Mouse (Mus musculus) kidney, embryonic 14.5 days (tissue): ENCODE data around the gene Lrrc34. TPM values are rescaled to one million over a fixed set of nuclear protein-coding genes. Genes with fewer than 3 reads are reported as not detected.

ENCODE experiments used
- ATAC-seq: fragments of 200-750 bp; cut with Nextera tagmentation; 2 replicates; pipeline ENCODE4 v1.8.0; 2017; ENCODE audit warnings: moderate number of reproducible peaks, mild to moderate bottlenecking, moderate TSS enrichment, moderate library complexity; ENCODE audit not compliant: low FRiP score, low TSS enrichment
- H3K27ac ChIP-seq: fragments of 300-500 bp; sonication (generic); 2 replicates; pipeline ENCODE4 v1.5.1; 2014; ENCODE audit warnings: low read depth, mild to moderate bottlenecking, low read length, moderate library complexity, mixed read lengths
- H3K27me3 ChIP-seq: fragments of 300-500 bp; sonication (generic); 2 replicates; pipeline ENCODE4 v1.6.1; 2014; ENCODE audit warnings: mild to moderate bottlenecking, low read length; ENCODE audit not compliant: control insufficient read depth, insufficient read depth
- H3K36me3 ChIP-seq: fragments of 300-500 bp; sonication (generic); 2 replicates; pipeline ENCODE4 v1.6.1; 2014; ENCODE audit warnings: low read length, mixed read lengths; ENCODE audit not compliant: control insufficient read depth, insufficient read depth
- H3K4me1 ChIP-seq: fragments of 300-500 bp; sonication (generic); 2 replicates; pipeline ENCODE4 v1.6.1; 2014; ENCODE audit warnings: low read length, mixed read lengths; ENCODE audit not compliant: control insufficient read depth, insufficient read depth
- H3K4me2 ChIP-seq: fragments of 300-500 bp; sonication (generic); replicated peaks from 2 replicates; pipeline ENCODE4 v1.6.1; 2014; ENCODE audit warnings: low read depth, mild to moderate bottlenecking, low read length
- H3K4me3 ChIP-seq: fragments of 300-500 bp; sonication (generic); 2 replicates; pipeline ENCODE4 v1.5.1; 2014; ENCODE audit warnings: mild to moderate bottlenecking, low read length
- H3K9ac ChIP-seq: fragments of 300-500 bp; sonication (generic); 2 replicates; pipeline ENCODE4 v1.6.1; 2014; ENCODE audit warnings: low read depth, mild to moderate bottlenecking, low read length, moderate library complexity
- H3K9me3 ChIP-seq: fragments of 300-500 bp; sonication (generic); 2 replicates; pipeline ENCODE4 v1.6.1; 2016; ENCODE audit warnings: low read length; ENCODE audit not compliant: control insufficient read depth
- WGBS: fragments of 180-500 bp; shearing (Covaris S2); extraction: QIAGEN DNeasy Blood & Tissue Kit; methylation state at CpG from one replicate; pipeline ENCODE4 v1.1.7; 2014; 5-methylcytosine and 5-hydroxymethylcytosine counted together
- polyA plus RNA-seq: library from polyadenylated mRNA; unstranded; fragments of >200 nt; fragmentation: Nextera tagmentation; extraction: Ambion mirVana; gene quantifications from 2 replicates; pipeline ENCODE4 v1.2.1, GENCODE M21; 2014

Gene Lrrc34
- polyA plus RNA-seq, 1 experiment from 2014 or later, result 2.5 TPM

DNA sequence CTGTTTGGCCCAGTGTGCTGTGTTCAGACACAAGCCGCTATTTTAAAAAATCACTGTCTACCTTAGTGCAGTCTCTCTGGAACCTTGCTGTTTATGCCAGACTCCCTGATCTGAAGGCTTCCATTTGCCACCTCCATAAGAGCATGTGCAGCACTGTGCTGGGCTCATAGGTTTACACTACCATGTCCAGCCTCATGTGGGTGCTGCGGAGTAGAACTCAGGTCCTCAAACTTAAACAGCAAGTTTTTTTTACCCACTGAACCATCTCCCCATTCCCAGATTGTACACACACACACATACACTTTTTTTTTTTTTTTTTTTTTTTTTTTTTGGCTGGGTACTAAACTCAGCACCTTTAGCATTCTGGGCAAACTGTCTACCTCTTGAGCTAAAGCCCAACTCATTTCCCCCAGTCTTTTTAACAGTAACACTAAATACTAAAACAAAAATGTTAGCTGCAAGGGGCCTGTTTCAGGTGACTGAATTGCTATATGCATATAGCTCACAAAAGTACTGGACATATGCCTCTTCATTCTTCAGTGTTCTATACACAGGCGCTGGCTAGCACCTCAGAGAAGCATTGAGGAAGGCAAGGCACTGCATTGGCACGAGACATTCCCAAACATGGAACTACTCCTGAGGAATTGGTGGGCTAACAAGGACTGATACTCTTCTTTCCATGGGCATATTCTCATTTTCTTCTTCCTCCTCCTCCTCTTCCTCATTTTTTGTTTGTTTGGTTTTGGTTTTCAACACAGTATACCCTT lies 53.8 kb downstream of the Lrrc34 start:
- H3K9ac ChIP-seq, result no peak overlapping the region
- no peaks in the 10 kb centered on the region; the same call in 1 of the 2 replicates for H3K27me3 ChIP-seq
- WGBS, result 73% methylated on average over 4 of the region's 4 CpGs
- no peaks in the 10 kb centered on the region; the same call in 1 of the 2 replicates for H3K4me1 ChIP-seq
- no peak overlapping the region for H3K4me3 ChIP-seq
- H3K27ac ChIP-seq, result no peak overlapping the region
- H3K4me2 ChIP-seq, result no peak overlapping the region
- peak; percentile 16; the same call in 1 of the 2 replicates for ATAC-seq
- H3K36me3 ChIP-seq, result no peaks in the 10 kb centered on the region
- no peaks in the 10 kb centered on the region for H3K9me3 ChIP-seq

GRCm38 (mm10) chr3:30592418-30592853 lies 55.2 kb downstream of the Lrrc34 start:
- Histone ChIP-seq H3K4me1 (no peaks in the 10 kb centered on the region; the same call in 1 of the 2 replicates), H3K4me2 (no peak overlapping the region), H3K27ac (no peak overlapping the region), H3K9me3 (no peaks in the 10 kb centered on the region), H3K9ac (no peak overlapping the region), H3K27me3 (no peaks in the 10 kb centered on the region), H3K4me3 (no peak overlapping the region), H3K36me3 (no peaks in the 10 kb centered on the region)
- ATAC-seq, result peak; percentile 48
- WGBS, result 1% methylated on average over 2 of the region's 2 CpGs

DNA sequence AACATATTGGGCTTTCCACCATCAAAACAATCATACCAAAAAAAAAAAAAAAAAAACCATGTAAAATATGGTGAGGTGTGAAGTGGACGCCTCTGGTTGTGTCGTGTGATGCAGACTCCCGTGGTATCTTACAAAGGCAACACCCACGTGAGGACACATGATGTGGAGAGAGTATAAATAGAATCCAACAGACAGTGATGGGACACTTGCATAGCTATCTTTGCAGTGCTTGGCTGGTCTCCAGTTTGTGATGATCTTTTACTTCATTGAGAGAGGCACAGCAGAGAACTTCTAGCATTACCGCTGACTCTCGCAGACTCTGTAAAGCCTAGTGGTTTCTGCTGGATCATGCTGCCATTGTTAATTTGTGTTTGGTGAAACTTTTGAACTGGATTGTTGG lies 58.8 kb downstream of the Lrrc34 start:
- H3K36me3 ChIP-seq, result no peaks in the 10 kb centered on the region
- H3K9me3 ChIP-seq, result no peaks in the 10 kb centered on the region
- H3K27ac ChIP-seq, result no peak overlapping the region
- H3K4me1 ChIP-seq, result no peaks in the 10 kb centered on the region
- no peaks in the 10 kb centered on the region for H3K27me3 ChIP-seq
- no peak overlapping the region for H3K4me3 ChIP-seq
- no peak overlapping the region for H3K4me2 ChIP-seq
- ATAC-seq, result no peak
- no peak overlapping the region for H3K9ac ChIP-seq
- 90% methylated on average over 6 of the region's 6 CpGs for WGBS

Other genes with a start within 250 kb of the Lrrc34 start
- gene Mecom, start 99.9 kb downstream of the Lrrc34 start, polyA plus RNA-seq, result 50.8 and 89.3 TPM in 2 replicates
- gene Actrt3, start 47.9 kb downstream of the Lrrc34 start, polyA plus RNA-seq, result not detected in 2 replicates
- 27.2 and 38.1 TPM in 2 replicates for gene Mynn, start 45.8 kb downstream of the Lrrc34 start, polyA plus RNA-seq
- gene Lrriq4, start 3.4 kb downstream of the Lrrc34 start, polyA plus RNA-seq, result not detected in 2 replicates
- 0.24 TPM in 1 of 2 replicates, not detected in the other for gene Lrrc31, start 52.0 kb upstream of the Lrrc34 start, polyA plus RNA-seq
- not detected in 2 replicates for gene Samd7, start 98.4 kb upstream of the Lrrc34 start, polyA plus RNA-seq
- gene Sec62, start 145.0 kb upstream of the Lrrc34 start, polyA plus RNA-seq, result 98.0 and 108 TPM in 2 replicates
- gene Gpr160, start 208.1 kb upstream of the Lrrc34 start, polyA plus RNA-seq, result 7.0 and 10.1 TPM in 2 replicates